Mouse (Mus musculus) lung, adult 2 months (tissue): Measurements from ENCODE around the gene Rnf41. TPM values are rescaled to one million over a fixed set of nuclear protein-coding genes. Genes with fewer than 3 reads are reported as not detected.

ENCODE experiments used
- DNase-seq: peaks from one replicate; pipeline ENCODE4 v3.0.0; 2022
- H3K4me1 ChIP-seq: fragments of 200-500 bp; 2 replicates; pipeline ENCODE4 v1.6.1; 2011; ENCODE audit warnings: low read length; ENCODE audit not compliant: control insufficient read depth, insufficient read depth
- H3K4me3 ChIP-seq: fragments of 200-500 bp; replicated peaks from 2 replicates; pipeline ENCODE3; 2011; ENCODE audit warnings: low read depth, mild to moderate bottlenecking, control low read depth, low read length; ENCODE audit errors: extremely low read depth
- CTCF ChIP-seq: fragments of 200-500 bp; IDR thresholded peaks from 2 replicates; pipeline ENCODE4 v1.5.1; 2011; ENCODE audit warnings: mild to moderate bottlenecking, low read length, control low read depth; ENCODE audit not compliant: insufficient read depth
- POLR2A ChIP-seq: fragments of 200-500 bp; IDR thresholded peaks from 2 replicates; pipeline ENCODE4 v1.6.1; 2011; ENCODE audit warnings: low read depth, mild to moderate bottlenecking, control low read depth, low read length, borderline replicate concordance; ENCODE audit errors: extremely low read depth
- whole genome bisulfite sequencing: fragments of 180-500 bp; shearing (Covaris S2); methylation state at CpG from one replicate; pipeline ENCODE4 v1.1.7; 2018; 5-methylcytosine and 5-hydroxymethylcytosine counted together
- polyA plus RNA-seq: library from polyadenylated mRNA; depleted of rRNA; stranded (reverse); fragments of >200 nt; gene quantifications from 2 replicates; pipeline ENCODE4 v1.2.3, GENCODE M21; 2012; rRNA removed

Rnf41 gene
- polyA plus RNA-seq, 1 experiment, result 25.5 TPM

GRCm38 (mm10) chr10:128489785-128490184 lies 78.3 kb downstream of the Rnf41 start:
- H3K4me3 ChIP-seq, result no peak overlapping the region
- TF ChIP-seq POLR2A (no peak; the same call in 1 of the 2 replicates), CTCF (no peak)
- H3K4me1 ChIP-seq, result peaks cover 12% of the 10 kb centered on the region
- DNase-seq, result no peak
- 35% methylated on average over 4 of the region's 4 CpGs for WGBS

DNA sequence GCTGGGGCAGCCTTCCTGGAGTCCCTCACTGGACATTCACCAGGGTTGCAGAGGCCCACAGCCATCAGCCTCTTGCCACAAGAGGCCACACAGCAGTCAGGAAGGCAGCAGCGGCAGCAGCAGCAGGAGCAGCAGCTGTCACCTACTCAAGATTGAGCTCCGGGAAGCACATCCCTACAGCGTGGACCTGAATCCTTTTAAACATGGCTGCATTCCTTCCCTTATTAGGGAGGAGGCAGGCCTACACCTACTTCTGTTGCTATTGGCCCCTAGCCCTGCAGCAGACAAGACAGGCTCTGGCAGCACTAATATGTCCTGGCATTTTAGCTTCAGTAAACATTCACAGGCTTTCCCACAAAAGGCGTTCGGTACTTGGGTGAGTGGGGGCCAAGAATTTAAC lies 78.8 kb downstream of the Rnf41 start:
- no peak for TF ChIP-seq POLR2A
- TF ChIP-seq CTCF, result no peak
- peaks cover 16% of the 10 kb centered on the region for H3K4me1 ChIP-seq
- no peak overlapping the region for H3K4me3 ChIP-seq
- 18% methylated on average over 5 of the region's 5 CpGs for WGBS
- DNase-seq, result no peak

GRCm38 (mm10) chr10:128490912-128491311 lies 79.5 kb downstream of the Rnf41 start:
- WGBS, result 31% methylated on average over 5 of the region's 5 CpGs
- Histone ChIP-seq H3K4me1 (peaks cover 16% of the 10 kb centered on the region), H3K4me3 (no peak overlapping the region)
- TF ChIP-seq POLR2A, result no peak
- DNase-seq, result no peak

Other genes starting within 250 kb of the Rnf41 start
- gene Rbms2, start 231.4 kb upstream of the Rnf41 start, polyA plus RNA-seq, result 103 and 116 TPM in 2 replicates
- 1.5 and 2.4 TPM in 2 replicates for gene Gls2, start 217.2 kb upstream of the Rnf41 start, polyA plus RNA-seq
- 5.6 and 9.9 TPM in 2 replicates for gene Spryd4, start 199.8 kb upstream of the Rnf41 start, polyA plus RNA-seq
- gene Mip, start 185.8 kb upstream of the Rnf41 start, polyA plus RNA-seq, result not detected in 2 replicates
- gene Timeless, start 179.6 kb upstream of the Rnf41 start, polyA plus RNA-seq, result 7.8 and 7.9 TPM in 2 replicates
- gene Apon, start 157.6 kb upstream of the Rnf41 start, polyA plus RNA-seq, result 0.08 and 0.27 TPM in 2 replicates
- 0.32 and 0.75 TPM in 2 replicates for gene Apof, start 143.0 kb upstream of the Rnf41 start, polyA plus RNA-seq
- gene Stat2, start 141.1 kb upstream of the Rnf41 start, polyA plus RNA-seq, result 30.8 and 34.4 TPM in 2 replicates
- 0.08 TPM in 1 of 2 replicates, not detected in the other for gene Il23a, start 112.9 kb upstream of the Rnf41 start, polyA plus RNA-seq
- gene Pan2, start 108.3 kb upstream of the Rnf41 start, polyA plus RNA-seq, result 22.8 and 30.7 TPM in 2 replicates
- gene Cnpy2, start 89.2 kb upstream of the Rnf41 start, polyA plus RNA-seq, result 32.0 and 55.9 TPM in 2 replicates
- 95.6 and 150 TPM in 2 replicates for gene Cs, start 73.9 kb upstream of the Rnf41 start, polyA plus RNA-seq
- gene Coq10a, start 42.7 kb upstream of the Rnf41 start, polyA plus RNA-seq, result 28.9 and 48.7 TPM in 2 replicates
- 24.5 and 31.6 TPM in 2 replicates for gene Ankrd52, start 34.5 kb upstream of the Rnf41 start, polyA plus RNA-seq
- gene Slc39a5, start 10.4 kb upstream of the Rnf41 start, polyA plus RNA-seq, result 0.42 TPM in 1 of 2 replicates, not detected in the other
- gene Nabp2, start 165 bp upstream of the Rnf41 start, polyA plus RNA-seq, result 22.1 and 23.4 TPM in 2 replicates
- gene Smarcc2, start 47.6 kb downstream of the Rnf41 start, polyA plus RNA-seq, result 99.8 TPM in 2 replicates
- 771 and 1,159 TPM in 2 replicates for gene Myl6, start 82.5 kb downstream of the Rnf41 start, polyA plus RNA-seq
- 1.9 and 2.0 TPM in 2 replicates for gene Myl6b, start 87.0 kb downstream of the Rnf41 start, polyA plus RNA-seq
- gene Esyt1, start 114.2 kb downstream of the Rnf41 start, polyA plus RNA-seq, result 94.9 and 97.2 TPM in 2 replicates
- 13.2 and 15.1 TPM in 2 replicates for gene Zc3h10, start 136.1 kb downstream of the Rnf41 start, polyA plus RNA-seq
- 1,224 and 1,373 TPM in 2 replicates for gene Rpl41, start 137.6 kb downstream of the Rnf41 start, polyA plus RNA-seq
- 13.7 and 23.9 TPM in 2 replicates for gene Pa2g4, start 154.3 kb downstream of the Rnf41 start, polyA plus RNA-seq
- 20.0 and 24.9 TPM in 2 replicates for gene Erbb3, start 178.0 kb downstream of the Rnf41 start, polyA plus RNA-seq
- gene Rps26, start 215.1 kb downstream of the Rnf41 start, polyA plus RNA-seq, result 421 and 530 TPM in 2 replicates
- gene Ikzf4, start 234.3 kb downstream of the Rnf41 start, polyA plus RNA-seq, result 2.7 and 4.4 TPM in 2 replicates